Mouse (Mus musculus): ENCODE results near the gene Slc28a3.

Gene Slc28a3

DNA sequence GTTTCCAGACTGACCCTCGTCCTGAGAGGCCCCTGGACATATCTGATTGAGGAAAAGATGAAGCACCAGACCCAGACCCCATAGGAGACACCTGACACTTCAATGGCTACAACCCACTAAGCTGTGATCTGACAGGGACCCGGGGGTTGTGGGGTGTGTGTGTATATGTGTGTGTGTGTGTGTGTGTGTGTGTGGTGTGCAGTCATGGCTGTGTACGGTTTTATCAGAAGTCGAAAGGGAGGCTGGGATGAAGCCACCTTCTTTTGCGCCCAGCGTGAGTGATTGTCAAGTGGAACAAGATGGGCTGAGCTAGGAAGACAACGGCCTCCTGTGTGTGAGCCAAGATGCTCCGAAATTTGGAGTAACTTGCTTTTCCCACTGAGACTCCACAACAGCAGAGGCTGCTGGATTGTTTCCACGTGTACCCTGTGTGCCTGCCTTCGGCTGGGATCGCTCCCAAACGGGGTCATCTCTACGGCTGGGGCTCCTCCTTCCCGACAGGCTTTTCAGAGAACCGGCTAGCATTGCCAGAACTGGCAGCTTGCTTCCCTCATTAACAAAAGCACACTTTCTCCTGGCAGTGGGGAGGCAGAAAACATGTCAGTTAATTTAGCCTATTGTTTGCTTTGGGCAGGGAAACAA, 50.1 kb downstream of the Slc28a3 start:
- no peak for DNase-seq (ENCODE audit: low spot score)

DNA sequence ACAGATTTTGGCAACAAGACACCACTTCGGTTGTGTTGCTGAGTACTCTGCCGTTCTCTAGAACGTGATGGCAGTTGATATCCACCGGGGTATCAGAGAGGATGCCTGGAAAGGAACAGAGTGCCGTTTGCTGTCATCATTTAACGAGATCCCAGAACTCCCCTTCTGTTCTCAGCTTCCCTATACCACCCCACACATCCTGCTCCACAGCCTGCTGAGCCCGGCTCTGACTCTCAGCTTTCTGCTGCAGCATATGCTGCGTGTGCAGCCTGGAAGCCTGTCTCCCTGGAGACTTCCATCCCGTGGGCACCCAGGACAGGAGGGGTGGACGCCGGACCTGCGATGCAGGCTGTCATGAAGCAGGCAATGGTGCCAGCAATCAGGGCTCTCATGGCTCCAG, 52.5 kb downstream of the Slc28a3 start:
- DNase-seq (ENCODE audit: low spot score) = no peak

DNA sequence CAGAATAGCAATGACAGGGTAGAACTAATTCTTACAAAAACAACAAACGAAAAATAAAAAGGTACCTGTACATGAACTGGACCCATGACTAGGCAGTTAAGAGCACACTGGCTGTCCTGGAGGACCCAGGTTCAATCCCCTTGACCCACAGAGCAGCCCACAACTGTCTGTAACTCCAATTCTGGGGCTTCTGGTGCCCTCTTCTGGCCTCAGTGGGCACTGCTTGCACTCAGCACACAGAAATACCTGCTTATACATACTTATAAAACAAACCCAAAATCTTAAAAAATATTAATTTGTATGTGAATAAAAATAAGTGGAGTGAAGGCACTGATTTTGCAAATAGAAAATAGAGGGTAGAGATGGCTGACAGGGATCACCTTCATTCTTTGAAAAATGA, 54.7 kb downstream of the Slc28a3 start:
- DNase-seq (ENCODE audit: low spot score) = no peak

DNA sequence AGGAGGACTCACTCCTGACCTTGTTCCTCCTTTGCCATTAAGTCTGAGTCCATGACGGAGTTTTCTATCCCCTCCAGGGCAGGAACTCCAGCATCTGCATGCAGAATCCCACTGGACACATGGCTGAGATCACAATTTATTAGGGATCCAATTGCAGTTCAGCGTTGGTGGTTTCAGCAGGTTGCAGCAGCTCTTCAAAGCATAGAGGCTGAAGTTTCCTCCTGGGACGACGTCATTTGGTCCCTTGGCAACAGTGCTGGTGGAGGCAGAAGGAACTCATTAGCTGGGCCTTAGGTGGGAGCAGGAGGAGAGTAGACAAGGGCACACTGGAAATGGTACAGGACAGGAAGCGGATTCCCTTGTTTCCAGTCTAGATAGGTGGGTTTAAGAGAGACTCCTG, 55.1 kb downstream of the Slc28a3 start:
- DNase-seq (ENCODE audit: low spot score) = no peak

DNA sequence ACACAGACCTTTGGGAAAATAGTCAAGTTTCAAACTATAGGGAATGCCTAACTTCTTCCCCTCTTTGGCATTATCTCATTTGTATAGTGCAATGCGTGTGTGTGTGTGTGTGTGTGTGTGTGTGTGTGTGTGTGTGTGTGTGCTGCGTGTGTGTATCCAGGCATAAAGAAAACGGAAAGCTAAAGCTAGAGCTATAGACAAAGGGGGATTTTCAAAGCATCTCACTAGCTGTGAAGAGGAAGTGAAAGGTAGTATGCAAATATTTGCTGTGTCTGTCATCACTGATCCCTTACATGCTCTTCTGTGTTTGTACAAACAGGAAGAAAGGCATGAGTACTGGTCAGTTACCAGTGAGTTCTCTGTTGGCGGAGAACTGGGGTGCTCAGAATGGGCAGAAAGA, 58.8 kb downstream of the Slc28a3 start:
- DNase-seq (ENCODE audit: low spot score) = no peak

DNA sequence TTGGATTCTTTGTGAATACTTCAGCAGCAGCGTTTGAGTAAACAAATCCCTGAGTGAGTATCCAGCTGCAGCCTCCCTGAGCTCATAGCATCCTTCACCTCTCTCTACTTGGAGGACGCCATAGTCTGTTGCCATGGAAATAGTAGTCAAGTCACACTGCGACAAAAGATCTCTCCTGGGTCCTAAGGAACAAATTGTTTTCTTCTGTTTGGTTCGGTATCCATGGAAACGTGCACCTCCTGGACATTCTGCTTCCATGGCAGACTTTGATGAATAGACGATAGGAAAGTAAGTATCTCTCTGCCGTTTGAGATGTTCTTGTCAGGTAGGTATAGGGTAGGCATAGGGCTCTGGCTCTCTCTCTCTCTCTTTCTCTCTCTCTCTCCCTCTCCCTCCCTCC, 63.1 kb downstream of the Slc28a3 start:
- peak; percentile 69 for DNase-seq (ENCODE audit: low spot score)

DNA sequence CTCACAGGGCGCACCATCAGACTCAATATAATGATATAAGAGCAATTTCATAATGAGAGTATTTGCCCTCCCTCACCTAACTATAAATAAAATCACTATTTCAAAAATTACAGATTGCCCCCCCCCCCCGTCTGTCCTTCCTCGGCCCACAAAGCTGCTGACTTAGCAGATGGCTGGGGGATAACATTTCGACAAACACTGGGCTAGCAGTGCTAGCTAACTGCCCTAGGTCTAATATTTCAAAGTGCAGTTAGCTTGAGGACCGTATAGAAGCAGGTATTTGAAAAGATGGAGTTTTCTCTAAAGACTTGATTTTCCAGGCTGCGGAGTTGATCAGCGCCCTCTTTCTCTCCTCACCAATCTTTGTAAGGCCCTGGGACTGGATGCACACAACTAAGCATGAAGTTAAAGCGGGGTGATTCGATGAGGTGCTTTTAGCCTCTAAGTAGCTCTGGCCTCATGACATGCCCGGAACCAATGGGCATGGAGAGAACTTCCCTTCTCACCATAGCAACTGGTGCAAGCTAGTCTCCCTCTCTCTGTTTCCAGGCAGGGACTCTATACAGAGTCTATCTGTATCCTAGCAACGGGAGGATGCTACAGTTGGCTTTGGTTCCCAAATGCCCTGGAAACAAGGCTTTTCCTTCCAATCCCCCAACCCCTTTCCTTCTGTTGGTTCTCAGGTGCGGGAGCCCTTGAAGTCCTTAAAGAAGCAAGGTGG, 66.8 kb downstream of the Slc28a3 start:
- peak; percentile 84 for DNase-seq (ENCODE audit: low spot score)

DNA sequence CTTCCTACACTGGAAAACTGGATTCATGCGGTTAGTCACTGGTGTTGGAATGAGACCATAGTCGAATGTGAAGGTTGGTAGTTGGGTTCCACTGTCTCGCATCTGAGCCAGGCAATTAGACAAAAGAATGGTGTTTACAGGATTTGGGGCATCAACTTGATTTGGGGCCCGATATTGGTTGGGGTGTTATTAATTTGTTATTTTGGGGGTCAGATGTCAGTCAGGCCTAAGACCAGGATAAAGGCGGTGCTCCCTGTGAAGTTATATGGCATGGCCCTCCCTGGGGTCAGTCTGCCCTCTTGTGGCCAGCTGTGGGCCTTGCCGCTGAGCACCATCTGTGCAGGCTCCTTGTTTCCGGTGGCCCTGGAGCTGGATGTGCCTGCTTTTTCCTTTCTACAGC, 67.6 kb downstream of the Slc28a3 start:
- DNase-seq (ENCODE audit: low spot score) = peak; percentile 87

DNA sequence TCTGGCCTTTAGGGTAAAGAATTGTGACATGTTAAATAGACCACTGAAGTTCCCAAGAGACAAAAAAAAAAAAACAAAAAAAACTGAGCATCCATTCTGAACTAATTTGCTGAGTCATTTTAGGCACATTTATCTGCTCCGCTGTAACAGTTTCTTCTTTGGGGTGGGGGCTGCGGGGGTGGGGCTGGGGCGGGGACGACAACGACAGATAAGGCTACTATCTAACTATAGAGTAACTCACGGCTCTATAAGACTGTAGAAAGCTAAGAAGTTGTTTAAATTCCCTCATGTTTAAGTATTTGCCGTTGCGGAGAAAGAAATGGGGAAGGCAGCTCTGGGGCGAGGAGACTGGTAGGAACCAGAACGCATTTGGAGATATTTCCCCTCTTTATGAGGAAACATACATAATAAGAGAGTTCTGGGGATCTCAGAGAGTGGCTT, 68.1 kb downstream of the Slc28a3 start:
- DNase-seq (ENCODE audit: low spot score) = no peak

DNA sequence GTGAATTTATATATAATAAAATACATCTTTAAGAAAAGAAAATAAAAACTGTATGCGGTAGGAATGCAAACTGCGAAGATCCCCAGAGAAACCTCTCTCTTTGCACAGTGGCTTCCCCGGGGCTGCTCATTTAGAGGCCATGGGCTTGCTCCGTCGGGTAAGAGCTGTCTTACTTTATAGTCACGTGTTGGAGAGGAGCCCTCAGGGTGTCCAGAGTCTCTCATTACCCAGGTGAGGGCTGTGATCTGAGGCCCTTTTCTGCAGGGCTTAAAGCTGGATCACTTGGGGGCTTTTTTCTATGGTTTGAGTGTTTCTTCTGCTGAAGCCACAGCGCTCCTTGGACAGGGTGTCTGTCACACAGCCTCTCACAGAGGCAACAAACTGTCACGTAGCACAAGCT, 68.5 kb downstream of the Slc28a3 start:
- DNase-seq (ENCODE audit: low spot score) = no peak

DNA sequence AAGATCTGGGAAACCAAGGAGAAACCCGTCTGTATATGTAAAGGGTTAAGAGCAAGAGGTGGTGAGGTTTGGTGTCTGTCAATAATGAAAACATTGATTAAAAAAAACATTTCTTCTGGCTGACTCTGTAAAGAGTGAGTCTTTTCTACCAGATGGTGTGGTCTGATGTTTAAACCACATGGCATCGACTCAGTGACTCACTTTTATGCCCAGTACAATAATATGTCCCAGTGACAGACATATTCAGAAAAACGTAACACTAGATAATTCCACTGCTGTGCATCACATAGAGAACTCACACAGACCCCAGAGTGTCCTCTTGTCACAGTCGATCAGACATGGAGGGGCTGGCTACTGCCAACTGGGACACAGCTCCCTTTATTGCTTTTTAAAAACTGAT, 69.1 kb downstream of the Slc28a3 start:
- no peak for DNase-seq (ENCODE audit: low spot score)

DNA sequence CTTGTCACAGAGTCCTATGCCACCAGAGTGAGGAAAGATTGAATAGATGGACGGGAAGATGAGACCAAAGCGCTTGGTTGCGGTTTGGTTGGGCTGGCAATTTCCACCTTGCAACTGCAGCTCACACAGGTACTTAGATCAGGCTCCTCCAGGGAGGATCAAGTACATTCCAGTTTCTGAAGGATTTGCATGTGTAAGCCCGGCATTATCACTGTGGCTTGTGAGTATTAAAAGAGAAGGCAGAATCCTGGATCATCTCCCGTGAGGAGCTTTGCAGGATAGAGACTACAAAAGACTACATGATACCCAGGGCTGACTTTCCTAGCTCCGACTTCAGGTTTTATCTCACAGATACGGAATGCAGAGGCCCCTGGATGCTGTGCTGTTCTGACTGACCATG, 71.7 kb downstream of the Slc28a3 start:
- no peak for DNase-seq (ENCODE audit: low spot score)

DNA sequence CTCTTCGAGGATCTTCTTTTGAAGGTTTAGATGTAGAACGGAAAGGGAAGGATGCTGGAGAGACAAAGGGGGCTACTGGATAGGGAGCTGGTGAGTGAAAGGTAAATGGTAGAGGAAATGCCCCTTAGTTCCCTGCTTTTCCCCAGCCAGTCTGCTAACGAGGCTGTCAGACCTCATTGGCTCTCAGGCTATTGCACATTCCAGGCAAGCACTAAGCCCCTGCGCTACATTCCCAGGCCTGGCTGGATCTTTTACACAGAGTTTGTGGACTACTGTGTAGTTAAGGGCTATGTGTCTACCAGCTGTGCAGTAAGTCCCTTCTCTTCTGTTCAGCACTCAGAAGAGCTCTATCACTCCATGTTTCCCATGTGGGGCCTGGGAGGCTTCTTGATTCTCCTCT, 72.3 kb downstream of the Slc28a3 start:
- DNase-seq (ENCODE audit: low spot score) = peak; percentile 76

DNA sequence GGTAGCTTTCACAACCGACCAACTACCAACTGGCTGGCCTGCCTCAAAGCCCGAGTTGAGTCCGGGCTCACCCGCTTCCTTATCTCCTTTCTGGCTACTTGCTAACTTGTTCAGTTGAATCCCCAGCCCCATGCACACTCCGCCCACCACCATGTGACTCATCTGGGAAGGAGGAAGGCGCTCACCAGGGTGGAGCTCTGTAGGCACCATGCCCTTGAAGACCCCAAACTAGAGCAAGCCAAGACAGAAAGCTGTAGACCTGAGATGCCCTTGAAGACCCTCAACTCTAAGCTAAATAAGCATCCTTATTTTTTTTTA, 72.8 kb downstream of the Slc28a3 start:
- DNase-seq (ENCODE audit: low spot score) = no peak

DNA sequence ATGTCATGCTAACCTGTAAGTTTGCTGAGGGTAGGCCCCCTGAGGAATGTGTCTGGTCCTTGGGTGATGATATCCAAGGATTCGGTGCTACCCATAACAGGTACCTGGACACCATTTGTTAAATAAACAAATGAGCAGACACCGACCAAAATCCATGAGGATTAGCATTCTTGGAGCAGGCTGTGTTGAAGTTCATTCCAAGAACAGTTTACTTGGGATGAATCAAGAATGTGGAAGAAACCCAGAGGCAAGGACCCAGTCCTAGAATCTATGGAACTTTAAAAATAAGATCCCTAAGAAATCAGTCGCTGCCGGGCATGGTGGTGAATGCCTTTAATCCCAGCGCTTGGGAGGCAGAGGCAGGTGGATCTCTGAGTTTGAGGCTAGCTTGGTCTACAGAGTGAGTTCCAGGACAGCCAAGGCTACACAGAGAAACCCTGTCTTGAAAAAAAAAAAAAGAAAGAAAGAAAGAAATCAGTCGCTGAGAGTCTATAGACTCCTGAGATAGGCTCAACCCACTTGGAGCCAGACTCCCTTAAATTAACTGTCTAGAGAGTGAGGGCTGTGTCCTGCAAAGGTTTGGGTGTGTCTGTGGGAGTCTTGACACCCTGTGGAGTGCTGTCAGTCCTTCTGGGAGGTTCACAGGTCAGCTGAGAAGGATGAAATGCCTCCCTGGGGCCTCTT, 73.3 kb downstream of the Slc28a3 start:
- DNase-seq (ENCODE audit: low spot score) = no peak

DNA sequence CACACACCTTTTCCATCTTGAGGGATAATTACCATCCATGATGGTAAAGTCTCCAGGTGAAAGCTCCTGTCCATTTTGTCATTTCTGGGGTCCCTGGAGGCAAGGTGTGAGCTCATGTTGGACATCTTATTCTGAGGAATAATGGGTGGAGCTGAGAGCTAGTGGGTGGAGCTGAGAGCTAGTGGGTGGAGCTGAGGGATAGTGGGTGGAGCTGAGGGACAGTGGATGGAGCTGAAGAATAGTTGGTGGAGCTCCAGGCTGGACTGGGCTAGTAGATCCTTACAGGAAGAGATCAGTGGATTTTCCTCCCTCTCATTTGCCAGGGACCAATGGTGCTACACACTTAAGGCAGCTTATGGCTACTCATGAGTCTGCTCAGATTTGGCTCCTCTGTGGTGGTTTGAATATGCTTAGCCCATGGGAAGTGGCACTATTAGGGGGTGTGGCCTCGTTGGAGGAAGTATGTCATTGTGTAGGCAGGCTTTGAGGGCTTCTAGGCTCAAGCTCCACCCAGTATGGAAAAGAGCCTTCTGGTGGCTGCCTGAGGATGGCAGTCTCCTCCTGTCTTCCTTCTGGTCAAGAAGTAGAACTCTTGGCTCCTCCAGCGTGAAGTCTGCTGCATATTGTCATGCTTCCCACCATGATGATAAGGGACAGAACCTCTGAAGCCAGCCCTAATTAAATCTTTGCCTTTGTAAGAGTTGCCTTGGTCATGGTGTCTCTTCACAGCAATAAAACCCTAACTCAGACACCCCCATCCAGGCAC, 74.0 kb downstream of the Slc28a3 start:
- no peak for DNase-seq (ENCODE audit: low spot score)

DNA sequence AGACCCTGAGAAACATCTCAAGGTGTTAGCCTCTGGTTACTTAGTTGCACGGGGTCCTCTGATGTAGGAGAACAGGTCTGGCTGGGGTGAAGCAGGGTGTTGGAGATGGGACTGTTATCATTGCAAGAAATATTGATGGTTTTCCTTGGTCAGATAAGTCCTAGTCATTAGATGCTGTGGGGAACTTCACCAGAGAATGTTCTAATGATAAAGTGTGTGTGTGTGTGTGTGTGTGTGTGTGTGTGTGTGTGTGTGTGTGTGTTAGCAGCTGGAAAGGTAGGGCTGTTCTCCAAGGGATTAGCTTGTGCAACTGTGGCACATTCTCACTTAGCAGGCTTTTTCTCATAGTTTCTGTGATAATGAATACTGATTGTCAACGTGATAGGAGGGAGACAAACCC, 75.4 kb downstream of the Slc28a3 start:
- DNase-seq (ENCODE audit: low spot score) = no peak

DNA sequence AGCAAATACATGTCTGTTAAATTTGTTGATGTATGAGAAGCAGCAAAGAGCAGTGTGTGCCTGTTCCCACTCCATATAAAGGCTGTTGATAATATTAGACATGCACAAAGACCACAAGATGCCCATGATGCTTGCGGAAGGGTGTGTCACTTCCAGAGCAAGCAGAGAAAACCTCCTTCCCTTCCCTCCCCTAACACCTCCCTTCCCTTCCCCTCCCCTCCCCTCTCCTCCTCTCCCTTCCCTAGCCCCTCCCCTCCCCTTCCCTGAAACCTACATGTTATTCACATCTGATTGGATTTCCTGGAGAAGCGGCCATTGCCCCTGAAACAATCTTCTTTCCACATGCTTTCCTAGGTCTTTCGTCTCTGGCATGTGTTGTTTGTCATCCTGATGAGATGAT, 75.8 kb downstream of the Slc28a3 start:
- DNase-seq (ENCODE audit: low spot score) = no peak

DNA sequence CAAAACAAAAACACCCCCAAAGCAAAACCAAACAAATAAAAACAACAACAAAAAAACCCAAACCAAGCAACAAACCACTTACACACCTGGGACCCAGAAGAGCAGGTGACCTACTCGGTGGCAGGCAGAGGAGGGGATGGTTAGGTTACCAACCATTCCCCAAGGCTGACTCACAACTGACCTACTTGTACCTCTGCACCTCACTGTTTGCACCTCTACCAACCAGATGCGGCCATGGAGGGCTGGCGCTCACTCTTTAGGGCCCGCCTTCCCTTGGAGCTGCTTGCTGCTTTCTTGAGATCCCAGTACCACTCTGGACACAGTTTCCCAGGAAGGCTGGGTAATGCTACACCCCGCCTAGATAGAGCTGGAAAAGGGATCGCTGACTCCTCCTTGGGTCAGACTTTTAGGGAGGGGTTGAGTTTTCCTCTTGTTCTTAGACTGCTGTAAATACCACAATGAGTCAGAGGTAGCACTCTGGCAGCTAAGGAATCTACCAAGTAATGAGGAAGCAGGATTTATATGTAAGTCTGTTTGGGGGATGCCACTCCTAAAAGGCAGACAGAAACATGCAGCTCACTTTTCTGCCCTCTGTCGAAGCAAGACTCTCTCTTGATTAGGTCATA, 76.3 kb downstream of the Slc28a3 start:
- DNase-seq (ENCODE audit: low spot score) = no peak

DNA sequence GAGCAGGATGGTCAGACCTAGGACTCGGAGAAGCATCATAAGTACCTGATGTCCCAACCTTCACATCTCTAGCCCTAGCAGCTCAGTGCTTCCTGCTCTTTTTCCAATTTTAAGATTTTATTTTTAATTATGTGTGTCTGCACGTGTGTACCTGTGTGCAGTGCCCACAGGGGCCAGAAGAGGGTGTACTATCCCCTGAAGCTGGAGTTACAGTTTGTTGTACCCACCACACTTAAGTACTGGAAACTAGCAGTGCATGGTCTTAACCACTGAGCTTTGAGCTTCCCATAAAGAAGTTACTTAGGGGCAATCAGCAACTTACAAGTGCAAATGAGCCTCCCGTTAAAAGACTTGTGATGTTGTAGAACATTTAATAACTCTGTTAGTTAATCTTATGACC, 86.1 kb downstream of the Slc28a3 start:
- no peak for DNase-seq (ENCODE audit: low spot score)

DNA sequence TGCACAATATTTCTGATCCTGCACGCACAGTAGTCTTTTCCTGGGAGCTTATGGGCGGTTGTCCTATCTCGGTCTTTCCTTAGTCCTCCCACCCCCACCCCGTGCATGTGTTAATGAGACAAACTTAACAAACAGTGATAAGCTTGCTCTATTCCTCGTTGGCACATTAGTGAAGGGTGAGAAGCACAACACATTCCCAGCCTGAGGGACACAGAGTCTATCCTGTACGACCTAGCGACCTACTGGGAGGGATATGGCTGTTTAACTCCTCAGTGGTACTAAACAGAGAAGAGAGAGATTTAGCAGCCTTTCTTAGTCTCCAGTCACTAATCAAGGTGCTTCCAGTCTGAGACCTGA, 86.9 kb downstream of the Slc28a3 start:
- no peak for DNase-seq (ENCODE audit: low spot score)

DNA sequence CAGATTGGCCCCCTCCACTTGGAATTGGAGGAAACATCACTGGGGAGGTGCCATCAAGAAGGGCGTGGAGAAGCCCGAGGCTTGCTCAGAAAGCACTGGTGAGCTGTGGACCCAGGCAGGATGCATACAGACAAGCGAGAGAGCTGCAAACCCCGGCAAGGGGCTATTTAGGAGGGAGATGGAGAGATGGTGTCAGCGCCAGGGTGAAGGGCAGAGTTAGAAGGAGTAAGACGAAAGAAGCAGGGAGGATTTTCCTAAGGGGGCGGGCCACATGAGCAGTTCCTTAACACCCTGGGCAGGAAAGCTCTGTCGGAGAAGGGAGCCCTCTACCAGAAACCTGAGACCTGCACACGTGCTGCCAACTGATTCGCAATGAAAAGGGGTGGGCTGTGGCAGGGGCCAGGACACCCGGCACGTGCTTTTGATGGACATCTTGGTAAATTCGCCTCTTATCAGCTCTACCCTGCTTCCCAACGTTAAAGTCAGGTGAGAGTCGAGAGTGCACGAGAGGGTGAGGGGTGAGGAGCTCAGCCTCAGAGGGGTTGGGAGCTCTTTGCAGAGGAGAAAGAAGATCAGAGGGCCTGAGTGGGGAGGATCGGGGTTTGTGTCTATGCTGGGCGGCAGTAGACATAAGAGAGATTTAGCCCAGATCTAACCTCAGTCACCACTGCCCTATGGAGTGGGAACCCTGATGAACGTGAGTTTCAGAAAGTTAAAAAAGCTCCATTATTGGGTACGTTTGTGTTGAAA, 87.5 kb downstream of the Slc28a3 start:
- DNase-seq (ENCODE audit: low spot score) = no peak
